Mouse (Mus musculus): ENCODE results near the gene Strip1. TPM values are rescaled to one million over a fixed set of nuclear protein-coding genes. Genes with fewer than 3 reads are reported as not detected.

Strip1 gene
- polyA plus RNA-seq, 3 experiments from 2014 or later = 11.1 to 20.6 (median 15.6) TPM

- ATAC-seq = no peak
Measured at GRCm38 (mm10) chr3:107627641-107628040, 3.9 kb downstream of the Strip1 start.

DNA sequence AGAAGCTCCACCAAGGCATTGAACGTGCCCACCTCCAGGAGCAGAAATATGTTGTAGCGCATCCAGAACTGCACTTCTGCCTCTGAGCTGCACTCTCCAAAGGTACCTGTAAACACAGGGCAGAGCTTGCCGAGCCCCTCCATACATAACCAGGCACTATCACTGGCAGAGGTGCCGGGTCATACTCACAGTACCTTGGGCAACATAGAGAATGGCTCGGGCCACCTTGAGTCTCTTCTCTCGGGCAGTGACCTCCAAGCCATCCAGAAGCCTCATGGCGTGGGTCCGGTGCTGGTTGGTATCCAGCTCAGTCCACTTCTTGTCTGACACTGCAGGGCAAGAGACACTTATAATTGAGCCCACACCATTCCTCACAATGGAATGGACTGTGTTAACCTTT lies 4.7 kb downstream of the Strip1 start:
- ATAC-seq = no peak

DNA sequence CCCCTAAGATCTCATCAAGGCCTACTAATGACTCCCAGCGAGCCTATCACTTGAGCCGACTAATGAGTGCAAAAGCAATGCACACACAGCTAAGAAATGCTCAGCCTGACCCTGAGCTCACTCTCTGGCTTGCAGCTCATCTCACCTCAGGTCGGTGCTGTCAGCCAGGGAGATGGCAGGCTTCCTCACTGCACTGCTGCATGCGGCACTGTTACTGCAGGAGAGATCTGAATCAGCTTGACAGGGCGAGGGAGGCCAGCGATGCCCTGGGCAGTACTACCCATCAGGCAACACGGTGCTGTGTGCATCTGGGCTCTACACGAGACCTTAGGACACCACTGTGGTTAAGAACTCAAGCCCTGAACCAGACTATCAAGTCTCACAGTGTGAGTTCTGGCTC lies 6.0 kb downstream of the Strip1 start:
- no peak for ATAC-seq

DNA sequence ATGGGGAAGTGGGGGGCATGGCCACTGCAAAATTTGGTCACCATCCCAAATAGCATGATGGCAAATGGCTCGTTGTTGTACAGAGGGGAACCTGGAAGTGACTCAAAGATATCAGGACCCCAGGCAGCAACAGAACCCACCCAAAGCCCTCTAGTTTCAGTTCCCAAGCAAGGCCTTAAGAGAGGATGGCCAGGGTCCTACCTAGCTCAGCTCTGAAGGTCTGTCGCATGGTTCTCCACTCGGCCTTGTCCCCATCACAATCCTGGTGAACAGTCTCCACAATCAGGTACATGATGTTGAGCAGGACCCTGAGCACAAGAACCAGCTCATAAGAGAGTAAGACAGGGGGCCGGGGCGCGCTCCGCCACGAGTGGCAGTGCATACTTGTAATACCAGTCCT lies 7.1 kb downstream of the Strip1 start:
- ATAC-seq = no peak

DNA sequence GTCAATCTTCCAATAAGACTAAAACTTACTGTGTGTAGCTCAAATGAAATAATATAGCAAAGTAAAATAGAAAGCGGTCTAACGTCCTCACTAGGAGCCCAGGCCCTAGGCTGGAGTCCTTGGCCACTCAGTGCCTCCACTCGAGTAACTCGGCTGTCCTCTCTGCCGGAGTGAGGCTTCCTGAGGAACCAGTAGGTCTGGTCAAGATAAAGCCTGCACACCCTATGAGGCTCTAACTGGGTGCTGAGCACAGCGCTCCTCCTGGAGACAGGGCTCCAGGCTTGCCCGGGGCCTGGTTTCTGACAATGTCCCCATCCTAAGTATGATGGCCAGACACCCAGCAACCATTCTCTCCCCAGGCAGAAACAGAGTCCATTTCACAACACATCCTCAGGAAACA lies 9.0 kb downstream of the Strip1 start:
- ATAC-seq = no peak

DNA sequence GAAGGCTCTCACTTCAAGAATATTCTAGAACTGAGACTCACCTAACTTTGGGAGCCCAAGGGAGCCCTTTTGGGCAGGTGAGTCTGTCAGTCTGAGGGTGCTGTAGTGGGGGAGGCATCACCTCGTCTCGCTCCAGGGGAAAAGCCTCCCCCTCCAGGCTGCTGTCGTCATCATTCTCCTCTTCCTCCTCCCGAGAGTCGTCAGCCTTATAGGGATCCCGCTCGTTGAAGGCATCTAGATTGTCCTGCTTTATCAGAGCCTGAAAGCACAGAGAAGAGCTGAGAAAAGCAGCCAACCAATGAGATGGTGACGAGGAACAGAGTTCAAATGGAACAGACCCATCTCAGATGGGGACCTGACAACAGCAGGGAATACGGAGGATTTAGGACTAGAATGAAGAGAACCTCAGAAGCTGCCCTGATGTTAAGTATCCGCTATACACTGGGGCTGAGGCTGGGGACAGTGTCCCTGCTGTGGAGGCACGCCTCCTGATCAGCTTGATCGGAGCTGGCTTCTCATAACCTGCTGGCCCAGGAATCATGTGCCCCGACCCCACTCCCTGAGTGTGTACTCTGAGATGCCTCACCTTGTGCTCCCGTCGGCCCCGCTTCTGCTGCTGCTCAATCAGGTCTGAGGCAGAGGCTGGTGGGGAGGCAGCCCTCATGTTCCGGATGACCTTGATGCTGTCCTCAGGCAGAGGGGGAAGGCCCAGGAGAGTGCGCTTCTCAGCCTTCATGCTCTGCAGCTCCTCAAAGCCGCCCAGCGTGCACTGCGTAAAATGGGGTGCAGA lies 10.0 kb downstream of the Strip1 start:
- ATAC-seq = no peak

DNA sequence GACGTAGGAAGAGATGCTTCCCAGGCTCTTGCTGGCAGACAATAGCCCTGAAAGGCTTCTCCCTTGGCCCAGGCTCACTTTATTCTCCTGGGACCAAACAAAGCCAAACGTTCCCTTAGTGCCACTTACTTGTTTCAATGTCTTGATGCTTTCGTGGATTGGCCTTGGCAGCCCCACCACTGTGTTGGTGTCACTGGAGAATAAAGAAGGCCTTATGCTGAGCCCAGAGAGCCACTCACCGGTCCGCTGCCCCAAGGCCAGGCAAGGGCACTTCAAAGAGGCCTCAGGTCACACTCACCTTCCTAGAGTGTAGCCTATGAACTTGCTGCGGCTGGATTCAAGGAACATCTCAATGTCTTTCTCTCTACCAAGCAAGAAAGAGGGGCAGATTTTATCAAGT lies 11.6 kb downstream of the Strip1 start:
- no peak for ATAC-seq

DNA sequence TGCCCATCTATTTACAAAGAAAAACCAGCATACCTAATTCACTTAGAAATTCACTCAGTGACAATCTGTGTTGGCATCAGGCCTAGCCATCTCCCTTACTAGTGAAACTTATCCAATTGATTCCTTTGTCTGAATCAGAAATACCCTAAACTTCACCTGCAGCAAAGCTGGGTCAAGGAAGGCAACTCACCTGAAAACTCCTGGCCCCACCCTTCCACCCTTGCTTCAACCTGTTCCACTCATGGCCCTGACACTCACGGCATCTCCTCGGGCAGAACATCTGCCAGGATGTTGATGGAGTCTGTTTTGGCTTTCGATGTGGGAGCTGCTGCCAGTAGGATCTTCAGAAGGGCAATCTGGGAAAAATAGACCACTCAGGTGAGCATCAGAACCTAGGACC lies 13.7 kb downstream of the Strip1 start:
- no peak for ATAC-seq

DNA sequence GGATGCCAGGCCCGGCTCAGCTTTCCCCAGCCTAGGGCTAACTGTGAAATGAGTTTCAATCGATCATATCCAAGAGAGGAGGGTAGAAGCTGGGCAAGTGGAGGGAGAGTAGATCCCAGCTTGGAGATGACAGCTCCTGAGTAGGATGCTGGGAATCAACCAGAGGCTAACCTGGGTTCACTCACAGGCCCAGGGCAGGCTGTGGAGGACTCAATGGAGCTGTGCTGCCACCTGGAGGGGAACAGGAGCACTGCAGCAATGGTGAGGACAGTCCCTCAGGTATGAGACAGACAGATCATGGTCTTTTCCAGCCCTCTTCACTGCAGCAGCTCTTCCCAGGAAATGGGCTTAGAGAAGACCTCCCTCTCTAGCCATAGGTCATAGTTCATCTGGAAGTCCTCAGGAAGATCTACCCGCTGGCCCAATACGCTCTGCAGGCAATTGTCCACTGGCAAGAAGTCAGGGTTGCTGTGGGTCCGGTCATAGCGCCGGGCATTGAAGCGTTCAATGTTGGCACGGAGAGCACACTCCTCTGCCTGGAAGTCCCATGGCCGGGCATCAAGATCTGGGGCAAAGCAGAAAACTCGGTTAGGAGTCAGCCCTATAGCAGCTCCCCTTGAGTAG lies 18.5 kb downstream of the Strip1 start:
- ATAC-seq = peak; percentile 35

DNA sequence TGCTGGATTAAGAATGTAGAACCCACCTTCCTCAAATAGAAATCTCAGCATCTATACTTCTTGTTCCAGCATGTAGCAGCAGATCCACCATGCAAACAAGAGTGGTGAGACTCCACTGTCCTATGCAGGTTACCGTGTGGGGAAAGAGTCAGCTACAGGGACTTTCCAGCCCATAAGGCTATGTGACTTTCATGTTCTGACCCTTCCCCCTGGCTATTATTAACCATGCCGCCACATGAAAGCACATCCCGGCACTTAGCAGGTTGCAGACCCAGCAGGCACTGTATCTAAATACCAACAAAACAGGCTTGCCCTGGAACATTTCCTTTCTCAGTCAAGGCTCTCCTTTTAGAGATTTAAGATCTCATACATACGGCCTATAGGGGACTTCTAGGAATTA lies 20.1 kb downstream of the Strip1 start:
- no peak for ATAC-seq

GRCm38 (mm10) chr3:107609376-107609775 lies 22.1 kb downstream of the Strip1 start:
- ATAC-seq = no peak

- no peak for ATAC-seq
Measured at GRCm38 (mm10) chr3:107608808-107609207, 22.7 kb downstream of the Strip1 start.

DNA sequence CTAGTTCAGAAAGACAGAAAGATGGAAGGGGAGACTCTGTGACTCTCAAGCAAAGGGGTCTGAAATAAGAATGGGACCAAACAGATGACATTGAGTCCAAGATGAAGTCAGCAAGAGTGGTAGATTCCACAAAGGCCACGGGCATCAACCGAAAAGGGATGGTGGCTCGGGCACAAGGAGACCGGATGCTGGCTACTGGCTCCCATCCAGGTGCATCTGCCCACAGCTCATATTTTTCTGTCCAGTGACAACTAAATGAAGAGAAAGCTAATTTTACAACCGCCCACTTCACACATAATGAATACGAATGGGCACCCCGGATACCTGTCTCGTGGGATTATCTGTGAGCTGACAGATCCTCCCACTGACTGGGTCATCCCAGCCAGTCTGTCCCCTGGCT lies 24.3 kb downstream of the Strip1 start:
- ATAC-seq = no peak

- ATAC-seq = peak; percentile 43
Measured at GRCm38 (mm10) chr3:107605304-107605703, 26.2 kb downstream of the Strip1 start.

- no peak for ATAC-seq
Measured at GRCm38 (mm10) chr3:107600127-107600526, 31.4 kb downstream of the Strip1 start.

DNA sequence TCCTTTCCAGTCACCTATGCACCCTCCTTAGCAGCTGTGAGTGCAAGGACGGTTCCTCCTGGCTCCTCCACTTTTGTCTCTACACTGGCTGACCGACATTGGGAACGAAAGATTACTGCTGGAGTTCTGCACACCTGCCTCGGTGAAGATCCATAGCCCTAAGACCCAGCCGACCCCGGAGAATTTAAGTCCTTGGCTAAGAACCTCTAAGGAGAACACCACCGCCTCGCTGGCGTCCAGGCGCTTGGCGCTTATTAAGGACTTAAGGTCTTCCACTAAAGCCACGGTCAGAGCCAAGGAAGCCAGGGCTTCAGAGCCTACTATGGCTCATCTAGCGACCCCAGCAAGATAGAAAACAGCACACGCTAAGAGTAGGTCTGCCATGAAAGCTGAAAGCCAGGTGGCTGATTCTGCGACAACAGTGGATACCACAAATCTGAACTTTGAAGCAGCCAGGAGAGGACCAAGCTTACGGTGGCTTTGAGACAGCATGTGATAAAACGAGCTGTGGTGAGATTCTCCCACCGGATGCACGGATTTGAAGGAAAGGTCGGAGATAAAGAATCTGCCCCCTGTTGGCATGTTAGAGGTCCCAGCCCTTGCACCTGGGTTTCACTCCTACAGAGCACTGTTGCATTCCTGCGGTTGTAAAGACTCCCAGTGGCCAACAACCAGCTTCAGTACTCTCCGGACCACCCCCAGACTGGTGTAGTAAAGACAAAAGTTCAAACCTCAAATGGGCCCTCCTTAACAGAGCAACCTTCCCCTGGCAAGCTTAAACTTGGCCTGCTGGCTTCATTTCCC lies 33.7 kb downstream of the Strip1 start:
- ATAC-seq = no peak

GRCm38 (mm10) chr3:107597134-107597533 lies 34.4 kb downstream of the Strip1 start:
- no peak for ATAC-seq

- no peak for ATAC-seq
Measured at GRCm38 (mm10) chr3:107596559-107596958, 34.9 kb downstream of the Strip1 start.

DNA sequence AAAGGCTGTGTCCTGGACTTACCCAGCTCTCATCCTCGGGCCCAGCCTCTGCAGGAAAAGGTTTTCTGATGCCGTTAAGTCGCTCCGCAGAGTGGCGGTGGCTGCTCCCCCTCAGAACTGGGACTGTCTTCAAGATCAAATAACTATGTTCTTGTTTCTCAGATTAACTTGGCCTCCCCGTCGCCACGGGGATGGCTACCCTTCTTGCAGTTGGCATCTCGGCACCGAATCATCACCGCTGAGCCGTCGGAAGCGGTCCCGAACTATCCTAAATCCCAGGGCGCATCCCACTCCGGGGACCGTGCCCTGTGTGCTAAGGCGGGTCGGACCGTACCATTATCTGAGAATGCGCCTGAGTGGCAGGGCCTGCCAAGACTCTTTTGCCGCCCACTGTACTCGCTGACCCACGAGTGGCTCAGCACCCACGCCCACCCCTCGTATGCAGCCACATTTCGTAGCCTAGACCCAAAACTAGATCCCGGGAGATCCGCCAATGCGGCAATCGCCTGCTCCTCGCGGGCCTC lies 35.5 kb downstream of the Strip1 start:
- no peak for ATAC-seq

DNA sequence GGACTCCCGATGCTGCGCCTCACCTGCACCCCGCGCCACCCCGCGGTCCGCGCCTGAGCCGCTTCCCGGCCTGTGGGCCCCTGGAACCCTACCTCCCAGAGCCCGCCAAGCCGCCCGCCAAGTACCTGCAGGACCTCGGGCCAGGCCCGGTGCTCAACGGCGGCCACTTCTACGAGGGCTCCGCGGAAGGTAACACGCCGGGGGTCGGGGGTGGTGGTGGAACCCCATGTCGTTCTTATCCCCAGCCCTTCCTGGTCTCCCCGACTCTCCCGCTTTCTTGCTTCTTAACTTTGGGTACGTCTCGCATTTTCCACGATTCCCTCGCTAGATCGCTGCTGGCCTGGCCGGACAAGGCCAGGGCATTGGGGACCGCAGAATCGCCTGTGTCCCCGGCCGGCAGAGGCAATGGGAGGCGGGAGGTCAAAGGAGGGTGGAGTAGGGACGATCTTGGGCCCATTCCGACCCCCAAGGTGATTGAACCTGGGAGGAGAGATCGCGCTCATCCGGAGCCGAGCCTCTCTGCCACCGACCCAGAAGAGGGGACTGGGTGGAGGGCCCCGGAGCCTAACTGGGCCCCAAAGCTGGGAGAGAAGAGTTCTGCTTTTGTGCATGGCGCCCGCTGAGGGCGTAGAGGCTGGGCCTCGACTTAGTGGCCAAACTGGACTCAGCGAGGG lies 36.1 kb downstream of the Strip1 start:
- no peak for ATAC-seq

DNA sequence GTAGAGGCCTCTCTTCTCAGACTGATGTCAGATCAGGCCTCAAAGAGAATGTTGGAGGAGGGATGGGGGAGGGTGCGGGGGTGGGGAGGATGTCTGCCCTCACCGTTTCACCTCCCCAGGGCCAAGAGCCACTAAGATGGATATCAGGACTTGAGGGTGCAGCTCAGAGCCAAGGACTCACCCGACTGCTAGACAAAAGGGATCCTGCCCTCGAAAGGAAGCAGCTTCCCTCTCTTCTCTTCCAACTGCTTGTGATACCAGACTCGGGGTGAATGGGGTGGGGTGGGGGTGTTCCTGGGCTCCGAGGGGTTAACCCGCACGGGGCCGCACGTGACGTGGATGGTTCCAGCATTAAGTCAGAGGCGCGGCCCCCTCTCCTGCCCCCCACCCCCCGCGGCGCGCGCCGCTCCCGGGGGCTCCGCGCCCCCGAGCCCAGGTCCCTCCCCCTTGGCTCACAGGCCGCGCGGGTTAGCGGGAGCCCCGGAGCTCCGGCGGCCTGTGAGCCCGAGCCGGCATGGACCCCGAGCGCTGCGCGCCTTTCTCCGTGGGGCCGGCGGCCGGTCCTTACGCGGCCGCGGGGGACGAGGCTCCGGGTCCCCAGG lies 36.7 kb downstream of the Strip1 start, which contains the start of gene Alx3:
Gene Alx3, plus strand, starts transcription at position 370 of the 602 bp plus-strand sequence.
- no peak for ATAC-seq

- no peak for ATAC-seq
Measured at GRCm38 (mm10) chr3:107593632-107594031, 37.9 kb downstream of the Strip1 start.
